Mouse (Mus musculus): ENCODE measurements around the gene Hnrnph2. TPM values are rescaled to one million over a fixed set of nuclear protein-coding genes. Genes with fewer than 3 reads are reported as not detected.

Gene Hnrnph2
- polyA plus RNA-seq, 1 experiment from 2014 or later = 159 TPM

GRCm38 (mm10) chrX:134620254-134620865 lies 19.4 kb downstream of the Hnrnph2 start:
- Histone ChIP-seq H3K4me1 (no peaks in the 10 kb centered on the region), H3K9me3 (replicated peaks) (no peaks in the 10 kb centered on the region), H3K4me2 (no peak overlapping the region), H3K27me3 (peaks cover 30% of the 10 kb centered on the region), H3K4me3 (replicated peaks) (no peak overlapping the region), H3K27ac (no peak overlapping the region), H3K9ac (no peak overlapping the region), H3K36me3 (no peaks in the 10 kb centered on the region)
- WGBS = 62% methylated on average over 8 of the region's 8 CpGs
- ATAC-seq (replicated peaks; ENCODE audit: low FRiP score) = no peak

GRCm38 (mm10) chrX:134621685-134622084 lies 20.7 kb downstream of the Hnrnph2 start:
- H3K4me1 ChIP-seq = no peaks in the 10 kb centered on the region

GRCm38 (mm10) chrX:134623350-134623749 lies 22.4 kb downstream of the Hnrnph2 start:
- Histone ChIP-seq H3K9ac (no peak overlapping the region), H3K27ac (no peak overlapping the region), H3K9me3 (replicated peaks) (no peaks in the 10 kb centered on the region), H3K4me2 (no peak overlapping the region), H3K27me3 (peaks cover 18% of the 10 kb centered on the region), H3K4me3 (replicated peaks) (no peak overlapping the region), H3K4me1 (no peaks in the 10 kb centered on the region), H3K36me3 (no peaks in the 10 kb centered on the region)
- no peak for ATAC-seq (replicated peaks; ENCODE audit: low FRiP score)
- 62% methylated on average over 4 of the region's 4 CpGs for WGBS

More at GRCm38 (mm10) chrX:134621685-134622084, 20.7 kb downstream of the Hnrnph2 start:
- no peak for ATAC-seq (replicated peaks; ENCODE audit: low FRiP score)
- no peaks in the 10 kb centered on the region for H3K9me3 ChIP-seq (replicated peaks)
- H3K9ac ChIP-seq = no peak overlapping the region
- H3K27ac ChIP-seq = no peak overlapping the region
- H3K4me2 ChIP-seq = no peak overlapping the region
- H3K36me3 ChIP-seq = no peaks in the 10 kb centered on the region
- no peak overlapping the region for H3K4me3 ChIP-seq (replicated peaks)
- H3K27me3 ChIP-seq = peaks cover 25% of the 10 kb centered on the region
- WGBS = 84% methylated on average over 3 of the region's 3 CpGs

GRCm38 (mm10) chrX:134628200-134628599 lies 27.2 kb downstream of the Hnrnph2 start:
- H3K27ac ChIP-seq = no peak overlapping the region
- H3K4me3 ChIP-seq (replicated peaks) = no peak overlapping the region
- H3K27me3 ChIP-seq = peaks cover 4% of the 10 kb centered on the region; the same call in 1 of the 2 replicates
- H3K9me3 ChIP-seq (replicated peaks) = no peaks in the 10 kb centered on the region
- 60% methylated on average over 2 of the region's 2 CpGs for WGBS
- no peaks in the 10 kb centered on the region for H3K36me3 ChIP-seq
- no peaks in the 10 kb centered on the region for H3K4me1 ChIP-seq
- H3K4me2 ChIP-seq = no peak overlapping the region
- no peak for ATAC-seq (replicated peaks; ENCODE audit: low FRiP score)
- H3K9ac ChIP-seq = no peak overlapping the region

- Histone ChIP-seq H3K27me3 (peaks cover 9% of the 10 kb centered on the region; the same call in 1 of the 2 replicates), H3K9ac (no peak overlapping the region), H3K4me1 (no peaks in the 10 kb centered on the region), H3K4me2 (no peak overlapping the region), H3K9me3 (replicated peaks) (no peaks in the 10 kb centered on the region), H3K4me3 (replicated peaks) (no peak overlapping the region), H3K27ac (no peak overlapping the region), H3K36me3 (no peaks in the 10 kb centered on the region)
- WGBS = 94% methylated on average over 5 of the region's 5 CpGs
- no peak for ATAC-seq (replicated peaks; ENCODE audit: low FRiP score)
These were observed 31.7 kb downstream of the Hnrnph2 start for GRCm38 (mm10) chrX:134632710-134633109.

- Histone ChIP-seq H3K27ac (no peak overlapping the region), H3K36me3 (no peaks in the 10 kb centered on the region), H3K4me1 (no peaks in the 10 kb centered on the region), H3K4me2 (no peak overlapping the region), H3K27me3 (peaks cover 9% of the 10 kb centered on the region; the same call in 1 of the 2 replicates), H3K4me3 (replicated peaks) (no peak overlapping the region), H3K9ac (no peak overlapping the region), H3K9me3 (replicated peaks) (no peaks in the 10 kb centered on the region)
- ATAC-seq (replicated peaks; ENCODE audit: low FRiP score) = no peak
- 46% methylated on average over 3 of the region's 3 CpGs for WGBS
These were observed 34.1 kb downstream of the Hnrnph2 start for GRCm38 (mm10) chrX:134635111-134635510.

- Histone ChIP-seq H3K4me2 (no peak overlapping the region), H3K9ac (no peak overlapping the region), H3K4me1 (no peaks in the 10 kb centered on the region), H3K9me3 (replicated peaks) (no peaks in the 10 kb centered on the region), H3K27ac (no peak overlapping the region), H3K36me3 (no peaks in the 10 kb centered on the region), H3K27me3 (peaks cover 9% of the 10 kb centered on the region; the same call in 1 of the 2 replicates), H3K4me3 (replicated peaks) (no peak overlapping the region)
- ATAC-seq (replicated peaks; ENCODE audit: low FRiP score) = no peak
- 53% methylated on average over 3 of the region's 3 CpGs for WGBS
These were observed 34.9 kb downstream of the Hnrnph2 start for GRCm38 (mm10) chrX:134635860-134636259.

- Histone ChIP-seq H3K9me3 (replicated peaks) (no peaks in the 10 kb centered on the region), H3K27me3 (peaks cover 6% of the 10 kb centered on the region; the same call in 1 of the 2 replicates), H3K27ac (no peak overlapping the region), H3K4me1 (no peaks in the 10 kb centered on the region), H3K4me2 (no peak overlapping the region), H3K4me3 (replicated peaks) (no peak overlapping the region), H3K9ac (no peak overlapping the region), H3K36me3 (no peaks in the 10 kb centered on the region)
- no peak for ATAC-seq (replicated peaks; ENCODE audit: low FRiP score)
- WGBS = 62% methylated on average over 10 of the region's 10 CpGs
These were observed 40.2 kb downstream of the Hnrnph2 start for GRCm38 (mm10) chrX:134641000-134641760.

GRCm38 (mm10) chrX:134646338-134646737 lies 45.4 kb downstream of the Hnrnph2 start:
- Histone ChIP-seq H3K4me1 (no peaks in the 10 kb centered on the region), H3K27me3 (no peaks in the 10 kb centered on the region), H3K36me3 (no peaks in the 10 kb centered on the region), H3K27ac (no peak overlapping the region), H3K9ac (no peak overlapping the region), H3K9me3 (replicated peaks) (no peaks in the 10 kb centered on the region), H3K4me3 (replicated peaks) (no peak overlapping the region), H3K4me2 (no peak overlapping the region)
- ATAC-seq (replicated peaks; ENCODE audit: low FRiP score) = no peak
- 93% methylated on average over 1 of the region's 1 CpGs for WGBS

GRCm38 (mm10) chrX:134647421-134647820 lies 46.4 kb downstream of the Hnrnph2 start:
- WGBS = 65% methylated on average over 8 of the region's 8 CpGs
- Histone ChIP-seq H3K9ac (no peak overlapping the region), H3K4me1 (no peaks in the 10 kb centered on the region), H3K27ac (0 out of 2 replicates have a peak overlapping the region, but pooled peaks have one; percentile 22), H3K4me2 (no peak overlapping the region), H3K4me3 (replicated peaks) (no peak overlapping the region), H3K9me3 (replicated peaks) (no peaks in the 10 kb centered on the region), H3K36me3 (no peaks in the 10 kb centered on the region), H3K27me3 (0 out of 2 replicates have a peak, but pooled peaks cover 3% of the 10 kb centered on the region)
- ATAC-seq (replicated peaks; ENCODE audit: low FRiP score) = no peak

- Histone ChIP-seq H3K27me3 (0 out of 2 replicates have a peak, but pooled peaks cover 4% of the 10 kb centered on the region), H3K4me3 (replicated peaks) (no peak overlapping the region), H3K27ac (no peak overlapping the region), H3K4me2 (no peak overlapping the region), H3K36me3 (no peaks in the 10 kb centered on the region), H3K9me3 (replicated peaks) (no peaks in the 10 kb centered on the region), H3K4me1 (no peaks in the 10 kb centered on the region), H3K9ac (no peak overlapping the region)
- 15% methylated on average over 11 of the region's 11 CpGs for WGBS
- ATAC-seq (replicated peaks; ENCODE audit: low FRiP score) = peak; percentile 79
These were observed 47.2 kb downstream of the Hnrnph2 start for GRCm38 (mm10) chrX:134648031-134648692.

- no peaks in the 10 kb centered on the region for H3K36me3 ChIP-seq
- WGBS = 67% methylated on average over 1 of the region's 1 CpGs
- no peak for ATAC-seq (replicated peaks; ENCODE audit: low FRiP score)
- H3K27me3 ChIP-seq = peaks cover 10% of the 10 kb centered on the region
- no peak overlapping the region for H3K27ac ChIP-seq
- H3K4me1 ChIP-seq = no peaks in the 10 kb centered on the region
- H3K9me3 ChIP-seq (replicated peaks) = no peaks in the 10 kb centered on the region
- H3K9ac ChIP-seq = no peak overlapping the region
- H3K4me3 ChIP-seq (replicated peaks) = no peak overlapping the region
- no peak overlapping the region for H3K4me2 ChIP-seq
These were observed 51.1 kb downstream of the Hnrnph2 start for GRCm38 (mm10) chrX:134652061-134652460.
